ENCODE assay signal across 11 mouse cellular contexts in the genomic region with DNA sequence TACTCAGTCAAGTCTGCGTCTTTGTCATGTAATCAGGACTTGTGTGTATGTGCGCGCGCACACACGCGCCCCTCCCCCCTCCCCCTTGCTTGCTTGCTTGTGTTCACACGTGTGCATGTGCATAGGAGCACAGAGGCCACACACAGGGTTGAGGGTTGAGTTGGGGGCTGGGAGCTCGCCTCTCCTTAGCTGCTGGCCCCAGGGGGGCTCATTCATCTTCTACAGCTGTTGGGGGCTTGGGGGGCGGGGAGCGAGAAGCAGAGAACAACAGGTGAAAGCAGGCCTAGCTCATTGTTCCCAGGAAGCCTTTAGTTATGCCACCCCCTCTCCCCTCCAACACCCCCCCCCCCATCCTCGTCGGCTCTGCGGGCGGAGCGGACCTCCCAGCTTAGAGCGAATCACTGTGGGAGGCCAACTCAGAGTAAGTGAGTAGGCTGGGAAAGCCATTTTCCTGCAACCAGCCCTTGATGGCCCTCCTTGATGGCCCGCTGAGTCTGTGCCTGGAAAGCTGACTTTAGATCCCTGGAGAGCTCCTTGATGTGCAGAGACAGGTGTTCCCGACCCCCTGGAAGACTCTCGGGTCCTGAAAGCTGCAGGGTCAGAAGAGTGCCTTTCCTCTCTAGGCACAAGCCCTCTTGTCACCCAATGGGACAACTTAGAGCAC.
DNase-seq lines count a peak whose midpoint lies in the region; ATAC-seq lines count a peak whose summit lies in the region.
"Had no signal": no experiment of that assay in that cellular context is flagged by ENCODE, and none has a peak within 500 bp of the region (broad histone marks: within the 10 kb centered on the region; RNA-seq: fewer than 3 reads in every experiment).

No protein-coding gene starts in this region.

- peak overlapping the region; percentile 38 for H3K4me2 ChIP-seq in heart, embryonic 12.5 days
- H3K4me2 ChIP-seq in embryonic facial prominence, embryonic 15.5 days (replicated peaks), result no peak overlapping the region
- peak overlapping the region; percentile 16; the same call in 1 of the 2 replicates for H3K4me2 ChIP-seq in limb, embryonic 11.5 days (ENCODE audit: low read depth, severe bottlenecking)
- peak overlapping the region; percentile 51 for H3K4me2 ChIP-seq in neural tube, embryonic 14.5 days (ENCODE audit: low read depth, low read length)

- 26% methylated on average over 19 of the region's 19 CpGs for WGBS in heart, embryonic 12.5 days
- WGBS in embryonic facial prominence, embryonic 15.5 days, result 15% methylated on average over 19 of the region's 19 CpGs
- 8% methylated on average over 19 of the region's 19 CpGs for WGBS in limb, embryonic 11.5 days
- WGBS in neural tube, embryonic 14.5 days, result 2% methylated on average over 17 of the region's 19 CpGs

- H3K9ac ChIP-seq in heart, embryonic 12.5 days, result no peak overlapping the region
- H3K9ac ChIP-seq in embryonic facial prominence, embryonic 15.5 days, result no peak overlapping the region
- H3K9ac ChIP-seq in limb, embryonic 11.5 days (ENCODE audit: low read length), result no peak overlapping the region
- H3K9ac ChIP-seq in neural tube, embryonic 14.5 days (replicated peaks; ENCODE audit: low read depth, low read length), result no peak overlapping the region
- H3K9ac ChIP-seq: liver, embryonic 14.5 days had no signal

- no peaks in the 10 kb centered on the region for H3K27me3 ChIP-seq in heart, embryonic 12.5 days (replicated peaks)
- no peaks in the 10 kb centered on the region for H3K27me3 ChIP-seq in embryonic facial prominence, embryonic 15.5 days
- no peaks in the 10 kb centered on the region for H3K27me3 ChIP-seq in limb, embryonic 11.5 days (ENCODE audit: control insufficient read depth, insufficient read depth, low read length)
- no peaks in the 10 kb centered on the region for H3K27me3 ChIP-seq in neural tube, embryonic 14.5 days (ENCODE audit: control insufficient read depth, insufficient read depth, low read length)

- DNase-seq in heart, adult 9 months (ENCODE audit: low spot score in 2 of 2), result no peak
- DNase-seq in limb, embryonic 11.5 days (ENCODE audit: low spot score), result peak; percentile 78
- no peak for DNase-seq in layer of hippocampus, adult 9-10 months (ENCODE audit: low spot score)
- no peak for DNase-seq in T-cell, adult 2 months (ENCODE audit: low spot score)
- DNase-seq: gastrocnemius, adult 2 months; right cerebral cortex, adult 18-20 months had no signal

- no peak for ATAC-seq in heart, embryonic 12.5 days (ENCODE audit: insufficient number of reproducible peaks, low FRiP score)
- ATAC-seq in embryonic facial prominence, embryonic 15.5 days (ENCODE audit: insufficient number of reproducible peaks, low FRiP score, low TSS enrichment, low read depth), result peak; percentile 49
- ATAC-seq in limb, embryonic 11.5 days (ENCODE audit: insufficient number of reproducible peaks, low FRiP score, low TSS enrichment, low read depth), result peak; percentile 85
- ATAC-seq in neural tube, embryonic 14.5 days (ENCODE audit: low read depth), result peak; percentile 84
- no peak for ATAC-seq in megakaryocyte, adult 5-6 weeks (ENCODE audit: poor library complexity, severe bottlenecking)

- H3K9me3 ChIP-seq in heart, embryonic 12.5 days (replicated peaks), result no peaks in the 10 kb centered on the region
- H3K9me3 ChIP-seq in embryonic facial prominence, embryonic 15.5 days (replicated peaks), result no peaks in the 10 kb centered on the region
- H3K9me3 ChIP-seq in limb, embryonic 11.5 days (ENCODE audit: control insufficient read depth, low read length), result no peaks in the 10 kb centered on the region
- H3K9me3 ChIP-seq in neural tube, embryonic 14.5 days (ENCODE audit: control insufficient read depth, low read length), result no peaks in the 10 kb centered on the region

- no peaks in the 10 kb centered on the region for H3K36me3 ChIP-seq in heart, embryonic 12.5 days
- no peaks in the 10 kb centered on the region for H3K36me3 ChIP-seq in embryonic facial prominence, embryonic 15.5 days
- H3K36me3 ChIP-seq in limb, embryonic 11.5 days (ENCODE audit: control insufficient read depth, insufficient read depth, low read length), result no peaks in the 10 kb centered on the region
- H3K36me3 ChIP-seq in neural tube, embryonic 14.5 days (ENCODE audit: control insufficient read depth, insufficient read depth, low read length), result no peaks in the 10 kb centered on the region

- peaks cover 23% of the 10 kb centered on the region for H3K4me1 ChIP-seq in heart, embryonic 12.5 days (replicated peaks)
- H3K4me1 ChIP-seq in embryonic facial prominence, embryonic 15.5 days, result peaks cover 35% of the 10 kb centered on the region
- H3K4me1 ChIP-seq in limb, embryonic 11.5 days (ENCODE audit: control insufficient read depth, insufficient read depth, low read length), result peaks cover 22% of the 10 kb centered on the region
- peaks cover 5% of the 10 kb centered on the region; the same call in 1 of the 2 replicates for H3K4me1 ChIP-seq in neural tube, embryonic 14.5 days (ENCODE audit: control insufficient read depth, insufficient read depth, low read length)

- H3K4me3 ChIP-seq in heart, embryonic 12.5 days, result no peak overlapping the region
- no peak overlapping the region for H3K4me3 ChIP-seq in embryonic facial prominence, embryonic 15.5 days (replicated peaks)
- no peak overlapping the region for H3K4me3 ChIP-seq in limb, embryonic 11.5 days (ENCODE audit: low read depth, low read length)
- H3K4me3 ChIP-seq in neural tube, embryonic 14.5 days (ENCODE audit: low read depth, low read length), result no peak overlapping the region
- H3K4me3 ChIP-seq: gastrocnemius, adult 2 months had no signal

- H3K27ac ChIP-seq in heart, embryonic 12.5 days (ENCODE audit: poor library complexity, severe bottlenecking), result no peak overlapping the region
- 0 out of 2 replicates have a peak overlapping the region, but pooled peaks have one; percentile 31 for H3K27ac ChIP-seq in embryonic facial prominence, embryonic 15.5 days (replicated peaks)
- peak overlapping the region; percentile 49; the same call in 1 of the 2 replicates for H3K27ac ChIP-seq in limb, embryonic 11.5 days (replicated peaks; ENCODE audit: low read depth, low read length)
- no peak overlapping the region for H3K27ac ChIP-seq in neural tube, embryonic 14.5 days (ENCODE audit: low read depth, low read length)
- H3K27ac ChIP-seq: gastrocnemius, adult 2 months; liver, embryonic 14.5 days had no signal

Comparison
In these comparisons a context has a peak if more than half of its experiments do, and no peak if none do; other contexts are left out.
1. ATAC-seq: peak in embryonic facial prominence, embryonic 15.5 days (single experiment), limb, embryonic 11.5 days (single experiment) and neural tube, embryonic 14.5 days (single experiment); none in heart, embryonic 12.5 days (single experiment) and megakaryocyte, adult 5-6 weeks (single experiment).
2. H3K27ac ChIP-seq: peak in embryonic facial prominence, embryonic 15.5 days (single experiment) and limb, embryonic 11.5 days (single experiment); none in heart, embryonic 12.5 days (single experiment) and neural tube, embryonic 14.5 days (single experiment).